Mouse (Mus musculus): ENCODE data around the gene Slc46a1.

GRCm38 (mm10) chr11:78424352-78424751 lies 41.1 kb upstream of the Slc46a1 start:
- TF ChIP-seq MEF2A (IDR thresholded peaks at IDR 0.05; ENCODE audit: extremely low read depth, insufficient replicate concordance, low read depth, low read length, poor library complexity, severe bottlenecking) (no peak), CTCF (IDR thresholded peaks at IDR 0.05 in 2 of 3, conservative IDR thresholded peaks at IDR 0.05 in 1 of 3; ENCODE audit: control insufficient read depth in 1 of 3, insufficient read depth in 1 of 3, low read depth in 2 of 3, low read length in 3 of 3, poor library complexity in 1 of 3, severe bottlenecking in 1 of 3) (no peak), RAD21 (IDR thresholded peaks at IDR 0.05; ENCODE audit: low read depth, low read length) (no peak), HCFC1 (IDR thresholded peaks at IDR 0.05; ENCODE audit: low read depth, low read length) (no peak), CHD2 (IDR thresholded peaks at IDR 0.05; ENCODE audit: low read length) (no peak)
